Mouse (Mus musculus) intestine, postnatal 0 days (tissue): ENCODE data around the gene Dnaaf3. TPM values are rescaled to one million over a fixed set of nuclear protein-coding genes. Genes with fewer than 3 reads are reported as not detected.
A peak's percentile ranks its signal among the peaks of the same experiment; 100 is the strongest.

Experiments used
- ATAC-seq: fragments of 200-750 bp; cut with Nextera tagmentation; 2 replicates; pipeline ENCODE4 v1.8.0; 2017; ENCODE audit warnings: mild to moderate bottlenecking, moderate TSS enrichment, moderate library complexity
- H3K27ac ChIP-seq: fragments of 300-500 bp; sonication (generic); 2 replicates; pipeline ENCODE4 v1.5.1; 2014; ENCODE audit warnings: mild to moderate bottlenecking, low read depth, low read length, moderate library complexity
- H3K27me3 ChIP-seq: fragments of 300-500 bp; sonication (generic); replicated peaks from 2 replicates; pipeline ENCODE4 v1.6.1; 2014; ENCODE audit warnings: low read length, mixed read lengths; ENCODE audit not compliant: control insufficient read depth, insufficient read depth
- H3K36me3 ChIP-seq: fragments of 300-500 bp; sonication (generic); 2 replicates; pipeline ENCODE4 v1.6.1; 2014; ENCODE audit warnings: mild to moderate bottlenecking, moderate library complexity; ENCODE audit not compliant: control insufficient read depth, insufficient read depth
- H3K4me1 ChIP-seq: fragments of 300-500 bp; sonication (generic); replicated peaks from 2 replicates; pipeline ENCODE4 v1.6.1; 2014; ENCODE audit warnings: antibody characterized with exemption, low read length, mixed read lengths; ENCODE audit not compliant: control insufficient read depth, insufficient read depth
- H3K4me2 ChIP-seq: fragments of 300-500 bp; sonication (generic); replicated peaks from 2 replicates; pipeline ENCODE4 v1.6.1; 2014; ENCODE audit warnings: low read depth, mild to moderate bottlenecking, moderate library complexity
- H3K4me3 ChIP-seq: fragments of 300-500 bp; sonication (generic); 2 replicates; pipeline ENCODE4 v1.5.1; 2014; ENCODE audit warnings: low read depth, low read length
- H3K9ac ChIP-seq: fragments of 300-500 bp; sonication (generic); 2 replicates; pipeline ENCODE4 v1.6.1; 2014; ENCODE audit warnings: mild to moderate bottlenecking, low read depth, low read length
- H3K9me3 ChIP-seq: fragments of 300-500 bp; sonication (generic); 2 replicates; pipeline ENCODE4 v1.6.1; 2016; ENCODE audit warnings: mixed run types; ENCODE audit not compliant: control insufficient read depth
- CTCF ChIP-seq: sonication (generic); IDR thresholded peaks from 2 replicates; pipeline ENCODE4 v1.5.1; 2016; ENCODE audit warnings: low read depth, mild to moderate bottlenecking, control low read depth, antibody characterized with exemption, moderate library complexity
- WGBS: fragments of 180-500 bp; shearing (Covaris S2); extraction: QIAGEN DNeasy Blood & Tissue Kit; methylation state at CpG from one replicate; pipeline ENCODE4 v1.1.7; 2014; 5-methylcytosine and 5-hydroxymethylcytosine counted together
- microRNA-seq: library from miRNA; unstranded; fragments of <30 nt; microRNA quantifications from one replicate; pipeline ENCODE4, GENCODE M21; 2016
- polyA plus RNA-seq: library from polyadenylated mRNA; unstranded; fragments of >200 nt; fragmentation: Nextera tagmentation; extraction: Ambion mirVana; gene quantifications from 2 replicates; pipeline ENCODE4 v1.2.1, GENCODE M21; 2015

The Dnaaf3 gene
- polyA plus RNA-seq, 1 experiment from 2014 or later: 0.33 TPM

- no peaks in the 10 kb centered on the region for H3K9me3 ChIP-seq
- under 1% methylated on average over 39 of the region's 39 CpGs for WGBS
- peaks cover 21% of the 10 kb centered on the region for H3K36me3 ChIP-seq
- no peaks in the 10 kb centered on the region for H3K4me1 ChIP-seq
- peak overlapping the region; percentile 81 for H3K4me2 ChIP-seq
- peak overlapping the region; percentile 48 for H3K9ac ChIP-seq
- no peaks in the 10 kb centered on the region for H3K27me3 ChIP-seq
- peak overlapping the region; percentile 46 for H3K4me3 ChIP-seq
- ATAC-seq: peak; percentile 85
- H3K27ac ChIP-seq: peak overlapping the region; percentile 76
- 0 out of 2 replicates have a peak, but pooled peaks have one; percentile 32 for TF ChIP-seq CTCF
These were observed 54.0 kb downstream of the Dnaaf3 start for GRCm38 (mm10) chr7:4478021-4478795.

GRCm38 (mm10) chr7:4473940-4474339 lies 58.3 kb downstream of the Dnaaf3 start:
- TF ChIP-seq CTCF: no peak
- 22% methylated on average over 19 of the region's 19 CpGs for WGBS
- Histone ChIP-seq H3K27ac (no peak overlapping the region), H3K9me3 (no peaks in the 10 kb centered on the region), H3K9ac (no peak overlapping the region), H3K4me3 (no peak overlapping the region), H3K36me3 (no peaks in the 10 kb centered on the region), H3K27me3 (0 out of 2 replicates have a peak, but pooled peaks cover 7% of the 10 kb centered on the region), H3K4me1 (no peaks in the 10 kb centered on the region), H3K4me2 (no peak overlapping the region)
- ATAC-seq: no peak

Small RNAs within 50 kb of the gene (microRNA-seq; reads per million reads assigned to microRNA genes)
- gene Gm23577: not detected

Other genes starting within 250 kb of the Dnaaf3 start
- gene Ncr1, start 194.7 kb downstream of the Dnaaf3 start, polyA plus RNA-seq: not detected in 2 replicates
- not detected in 2 replicates for gene Gp6, start 134.7 kb downstream of the Dnaaf3 start, polyA plus RNA-seq
- 11.0 and 11.4 TPM in 2 replicates for gene Rdh13, start 86.8 kb downstream of the Dnaaf3 start, polyA plus RNA-seq
- gene Eps8l1, start 71.8 kb downstream of the Dnaaf3 start, polyA plus RNA-seq: 1.1 and 1.7 TPM in 2 replicates
- 33.6 and 33.9 TPM in 2 replicates for gene Ppp1r12c, start 30.8 kb downstream of the Dnaaf3 start, polyA plus RNA-seq
- gene Tnnt1, start 16.1 kb downstream of the Dnaaf3 start, polyA plus RNA-seq: 20.1 and 24.3 TPM in 2 replicates
- 1.1 TPM in 2 replicates for gene Tnni3, start 8.2 kb downstream of the Dnaaf3 start, polyA plus RNA-seq
- gene Syt5, start 15.1 kb upstream of the Dnaaf3 start, polyA plus RNA-seq: 5.3 and 5.7 TPM in 2 replicates
- 16.7 and 17.1 TPM in 2 replicates for gene Ptprh, start 71.6 kb upstream of the Dnaaf3 start, polyA plus RNA-seq
- 25.1 and 31.4 TPM in 2 replicates for gene Tmem86b, start 99.0 kb upstream of the Dnaaf3 start, polyA plus RNA-seq
- gene Ppp6r1, start 126.6 kb upstream of the Dnaaf3 start, polyA plus RNA-seq: 4.7 and 5.8 TPM in 2 replicates
- gene Hspbp1, start 152.6 kb upstream of the Dnaaf3 start, polyA plus RNA-seq: 43.3 and 45.6 TPM in 2 replicates
- 0.89 and 0.98 TPM in 2 replicates for gene Brsk1, start 158.2 kb upstream of the Dnaaf3 start, polyA plus RNA-seq
- 20.7 and 21.5 TPM in 2 replicates for gene Tmem150b, start 192.8 kb upstream of the Dnaaf3 start, polyA plus RNA-seq
- gene Kmt5c, start 207.7 kb upstream of the Dnaaf3 start, polyA plus RNA-seq: 35.8 and 40.2 TPM in 2 replicates
- gene Cox6b2, start 220.6 kb upstream of the Dnaaf3 start, polyA plus RNA-seq: 48.5 and 48.8 TPM in 2 replicates
- gene Fam71e2, start 238.8 kb upstream of the Dnaaf3 start, polyA plus RNA-seq: not detected in 2 replicates